Mouse (Mus musculus) kidney, postnatal 0 days (tissue): Measurements from ENCODE around the gene Gm5767. TPM values are rescaled to one million over a fixed set of nuclear protein-coding genes. Genes with fewer than 3 reads are reported as not detected.

Source experiments
- ATAC-seq: fragments of 200-750 bp; cut with Nextera tagmentation; replicated peaks from 2 replicates; pipeline ENCODE4 v1.8.0; 2017; ENCODE audit warnings: low read depth, moderate number of reproducible peaks, moderate TSS enrichment, moderate library complexity; ENCODE audit not compliant: low FRiP score
- DNase-seq: peaks from one replicate; pipeline ENCODE4 v3.0.0-alpha.2; 2016; ENCODE audit warnings: low spot score
- H3K27ac ChIP-seq: fragments of 300-500 bp; sonication (generic); 2 replicates; pipeline ENCODE4 v1.5.1; 2014; ENCODE audit warnings: mild to moderate bottlenecking
- H3K27me3 ChIP-seq: fragments of 300-500 bp; sonication (generic); 2 replicates; pipeline ENCODE4 v1.6.1; 2014; ENCODE audit warnings: low read length, mixed read lengths; ENCODE audit not compliant: insufficient read depth
- H3K36me3 ChIP-seq: fragments of 300-500 bp; sonication (generic); 2 replicates; pipeline ENCODE4 v1.6.1; 2014; ENCODE audit warnings: low read length, mixed read lengths; ENCODE audit not compliant: insufficient read depth
- H3K4me1 ChIP-seq: fragments of 300-500 bp; sonication (generic); replicated peaks from 2 replicates; pipeline ENCODE4 v1.6.1; 2014; ENCODE audit warnings: antibody characterized with exemption, low read length, mixed read lengths; ENCODE audit not compliant: insufficient read depth
- H3K4me2 ChIP-seq: fragments of 300-500 bp; sonication (generic); 2 replicates; pipeline ENCODE4 v1.6.1; 2014; ENCODE audit warnings: mild to moderate bottlenecking, low read length, moderate library complexity, mixed read lengths
- H3K4me3 ChIP-seq: fragments of 300-500 bp; sonication (generic); replicated peaks from 2 replicates; pipeline ENCODE4 v1.5.1; 2014; ENCODE audit warnings: low read depth, low read length
- H3K9ac ChIP-seq: fragments of 300-500 bp; sonication (generic); 2 replicates; pipeline ENCODE4 v1.6.1; 2014; ENCODE audit warnings: low read depth, low read length
- H3K9me3 ChIP-seq: fragments of 300-500 bp; sonication (generic); replicated peaks from 2 replicates; pipeline ENCODE4 v1.6.1; 2016; ENCODE audit warnings: low read length, inconsistent platforms, mixed read lengths
- CTCF ChIP-seq: IDR thresholded peaks from 2 replicates; pipeline ENCODE4 v1.5.1; 2016; ENCODE audit warnings: antibody characterized with exemption, low read depth, mild to moderate bottlenecking, moderate library complexity
- WGBS: fragments of 180-500 bp; shearing (Covaris S2); extraction: QIAGEN DNeasy Blood & Tissue Kit; methylation state at CpG from one replicate; pipeline ENCODE4 v1.1.7; 2014; 5-methylcytosine and 5-hydroxymethylcytosine counted together
- polyA plus RNA-seq: library from polyadenylated mRNA; unstranded; fragments of >200 nt; fragmentation: Nextera tagmentation; extraction: Ambion mirVana; gene quantifications from 2 replicates; pipeline ENCODE4 v1.2.1, GENCODE M21; 2015

Gene Gm5767
- polyA plus RNA-seq, 1 experiment from 2014 or later = not detected

GRCm38 (mm10) chr16:8689979-8690656 lies 9.5 kb downstream of the Gm5767 start:
- H3K27ac ChIP-seq = no peak overlapping the region
- H3K4me3 ChIP-seq = no peak overlapping the region
- H3K4me2 ChIP-seq = no peak overlapping the region
- no peak overlapping the region for H3K9ac ChIP-seq
- peaks cover 59% of the 10 kb centered on the region for H3K36me3 ChIP-seq
- H3K9me3 ChIP-seq = no peaks in the 10 kb centered on the region
- no peaks in the 10 kb centered on the region for H3K4me1 ChIP-seq
- no peaks in the 10 kb centered on the region for H3K27me3 ChIP-seq
- no peak for ATAC-seq
- 92% methylated on average over 11 of the region's 11 CpGs for WGBS
- no peak for DNase-seq
- TF ChIP-seq CTCF = no peak

- 92% methylated on average over 7 of the region's 7 CpGs for WGBS
- no peak overlapping the region for H3K4me2 ChIP-seq
- DNase-seq (no peak), ATAC-seq (no peak)
- no peak overlapping the region for H3K9ac ChIP-seq
- H3K27me3 ChIP-seq = no peaks in the 10 kb centered on the region
- peaks cover 65% of the 10 kb centered on the region for H3K36me3 ChIP-seq
- H3K9me3 ChIP-seq = no peaks in the 10 kb centered on the region
- H3K4me3 ChIP-seq = no peak overlapping the region
- H3K4me1 ChIP-seq = no peaks in the 10 kb centered on the region
- H3K27ac ChIP-seq = no peak overlapping the region
- TF ChIP-seq CTCF = no peak
Measured at GRCm38 (mm10) chr16:8691206-8691605, 10.6 kb downstream of the Gm5767 start.

- Histone ChIP-seq H3K36me3 (peaks cover 67% of the 10 kb centered on the region), H3K27ac (no peak overlapping the region), H3K4me1 (no peaks in the 10 kb centered on the region), H3K9ac (no peak overlapping the region), H3K4me3 (no peak overlapping the region), H3K4me2 (no peak overlapping the region), H3K9me3 (no peaks in the 10 kb centered on the region), H3K27me3 (no peaks in the 10 kb centered on the region)
- no peak for TF ChIP-seq CTCF
- ATAC-seq (no peak), DNase-seq (no peak)
- WGBS = 88% methylated on average over 8 of the region's 8 CpGs
Measured at GRCm38 (mm10) chr16:8699556-8699955, 19.0 kb downstream of the Gm5767 start.

DNA sequence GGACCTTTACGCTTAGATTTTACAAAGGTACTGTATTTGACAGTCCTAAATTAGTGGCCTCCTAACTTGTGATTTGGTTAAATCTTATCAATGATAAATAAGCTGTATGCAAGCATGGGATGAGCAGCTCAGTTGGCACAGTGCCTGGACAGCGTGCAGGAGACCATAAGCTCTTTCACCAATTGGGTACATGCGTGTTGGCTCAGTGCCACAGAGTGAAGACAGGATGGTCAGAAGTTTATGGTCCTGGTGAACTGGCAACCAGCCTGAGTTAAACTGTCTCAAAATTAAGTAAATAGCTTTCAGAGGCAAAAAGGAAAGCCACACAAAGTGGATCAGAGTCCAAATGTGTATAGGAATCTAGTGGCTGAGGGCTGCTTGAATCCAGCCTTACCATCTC lies 20.0 kb downstream of the Gm5767 start:
- Histone ChIP-seq H3K27ac (no peak overlapping the region), H3K27me3 (no peaks in the 10 kb centered on the region), H3K4me2 (no peak overlapping the region), H3K4me1 (no peaks in the 10 kb centered on the region), H3K36me3 (peaks cover 65% of the 10 kb centered on the region), H3K9ac (no peak overlapping the region), H3K4me3 (no peak overlapping the region), H3K9me3 (no peaks in the 10 kb centered on the region)
- TF ChIP-seq CTCF = no peak
- ATAC-seq = peak; percentile 61; the same call in 1 of the 2 replicates
- DNase-seq = no peak
- WGBS = 82% methylated on average over 3 of the region's 3 CpGs

DNA sequence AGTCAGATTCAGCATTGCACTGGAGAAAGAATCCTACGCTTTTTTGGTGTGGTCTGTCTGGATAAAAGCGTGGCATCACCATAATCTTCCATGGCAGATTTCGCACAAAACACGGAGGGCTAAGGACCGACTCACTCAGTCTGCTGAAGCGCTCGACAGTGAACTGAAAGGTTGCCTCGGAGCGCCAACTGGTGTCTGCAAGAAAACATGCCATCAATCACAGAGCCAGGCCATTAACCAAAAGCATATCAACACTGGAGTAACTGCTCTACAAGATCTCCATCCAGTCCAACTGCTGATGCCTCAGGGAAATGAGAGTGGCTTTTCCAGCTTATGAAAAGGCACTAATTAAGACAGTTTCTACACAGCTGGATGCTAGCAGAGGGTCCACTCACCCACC lies 31.4 kb downstream of the Gm5767 start:
- H3K9me3 ChIP-seq = no peaks in the 10 kb centered on the region
- peaks cover 4% of the 10 kb centered on the region; the same call in 1 of the 2 replicates for H3K4me1 ChIP-seq
- 0 out of 2 replicates have a peak, but pooled peaks have one; percentile 4 for TF ChIP-seq CTCF
- H3K4me3 ChIP-seq = no peak overlapping the region
- peaks cover 72% of the 10 kb centered on the region for H3K36me3 ChIP-seq
- no peak overlapping the region for H3K27ac ChIP-seq
- no peak overlapping the region for H3K9ac ChIP-seq
- 50% methylated on average over 9 of the region's 9 CpGs for WGBS
- H3K27me3 ChIP-seq = no peaks in the 10 kb centered on the region
- H3K4me2 ChIP-seq = no peak overlapping the region
- DNase-seq = peak; percentile 23
- no peak for ATAC-seq

GRCm38 (mm10) chr16:8714851-8715250 lies 34.3 kb downstream of the Gm5767 start:
- Histone ChIP-seq H3K9me3 (no peaks in the 10 kb centered on the region), H3K4me2 (no peak overlapping the region), H3K27me3 (no peaks in the 10 kb centered on the region), H3K36me3 (peaks cover 49% of the 10 kb centered on the region), H3K4me3 (no peak overlapping the region), H3K4me1 (peaks cover 4% of the 10 kb centered on the region; the same call in 1 of the 2 replicates), H3K9ac (no peak overlapping the region), H3K27ac (no peak overlapping the region)
- WGBS = 60% methylated on average over 5 of the region's 5 CpGs
- ATAC-seq = no peak; the same call in 1 of the 2 replicates
- no peak for DNase-seq
- no peak for TF ChIP-seq CTCF
